Mouse (Mus musculus): ENCODE measurements at regions not wholly inside any gene's neighbourhood (a gene's known extent, or its start where the extent isn't known, plus 50 kb on each side); places are given as distances from the start of the nearest gene placed in this dataset.
"Not testable (repeated sequence)": the region's sequence is repeated elsewhere in the genome, so short reads cannot be mapped to it uniquely, and the experiment has no call there.

DNA sequence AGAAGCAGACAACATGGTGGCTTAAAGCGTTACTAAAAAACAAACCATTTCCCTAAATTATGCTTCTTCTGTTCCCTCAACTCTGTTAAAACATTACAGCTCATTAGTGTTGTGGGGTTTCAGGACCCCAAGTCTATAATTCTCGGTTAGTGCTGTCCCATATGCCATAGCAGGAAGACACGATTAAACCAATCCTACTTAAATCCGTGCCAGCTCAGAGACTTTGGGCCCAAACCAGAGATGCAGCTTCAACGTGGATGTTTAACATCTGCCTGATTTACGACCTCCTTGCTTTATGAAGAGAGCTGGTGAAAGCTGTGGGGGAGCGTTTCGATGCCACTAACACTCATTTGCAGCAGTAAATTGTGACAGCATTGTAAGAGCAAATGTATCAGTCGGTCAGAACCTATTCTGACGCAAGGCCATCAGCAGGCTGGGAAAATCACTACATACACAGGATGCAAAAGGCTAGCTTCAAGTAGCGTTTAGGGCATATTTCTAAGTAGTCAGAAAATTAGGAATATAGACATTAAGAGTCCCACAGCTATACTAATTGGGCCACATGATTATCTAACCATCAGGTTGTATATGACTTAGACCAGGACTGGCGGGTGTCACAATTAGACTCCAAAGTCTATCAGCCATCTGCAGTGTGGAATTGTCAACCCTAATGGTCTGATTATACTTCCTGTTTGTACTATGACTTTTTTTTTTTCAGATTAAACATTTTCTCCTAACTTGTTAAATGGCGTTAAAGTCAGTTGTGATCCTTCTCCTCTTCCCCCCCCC, 333.1 kb upstream of the Gm6657 start:
- no peaks in the 10 kb centered on the region for H3K4me1 ChIP-seq (ENCODE audit: insufficient read depth, low read length)
- H3K27me3 ChIP-seq (ENCODE audit: insufficient read depth, low read length), result peaks cover 9% of the 10 kb centered on the region; the same call in 1 of the 2 replicates
- no peak overlapping the region for H3K9ac ChIP-seq (replicated peaks; ENCODE audit: low read length)
- 36% methylated on average over 13 of the region's 13 CpGs for WGBS
- H3K27ac ChIP-seq (ENCODE audit: low read length), result no peak overlapping the region
- no peak overlapping the region for H3K4me2 ChIP-seq (replicated peaks; ENCODE audit: low read depth, low read length)
- ATAC-seq (ENCODE audit: low FRiP score, low TSS enrichment), result no peak
- H3K4me3 ChIP-seq (ENCODE audit: low read length), result no peak overlapping the region
- H3K36me3 ChIP-seq (ENCODE audit: insufficient read depth, low read length), result no peaks in the 10 kb centered on the region
- no peaks in the 10 kb centered on the region for H3K9me3 ChIP-seq (ENCODE audit: low read length)

DNA sequence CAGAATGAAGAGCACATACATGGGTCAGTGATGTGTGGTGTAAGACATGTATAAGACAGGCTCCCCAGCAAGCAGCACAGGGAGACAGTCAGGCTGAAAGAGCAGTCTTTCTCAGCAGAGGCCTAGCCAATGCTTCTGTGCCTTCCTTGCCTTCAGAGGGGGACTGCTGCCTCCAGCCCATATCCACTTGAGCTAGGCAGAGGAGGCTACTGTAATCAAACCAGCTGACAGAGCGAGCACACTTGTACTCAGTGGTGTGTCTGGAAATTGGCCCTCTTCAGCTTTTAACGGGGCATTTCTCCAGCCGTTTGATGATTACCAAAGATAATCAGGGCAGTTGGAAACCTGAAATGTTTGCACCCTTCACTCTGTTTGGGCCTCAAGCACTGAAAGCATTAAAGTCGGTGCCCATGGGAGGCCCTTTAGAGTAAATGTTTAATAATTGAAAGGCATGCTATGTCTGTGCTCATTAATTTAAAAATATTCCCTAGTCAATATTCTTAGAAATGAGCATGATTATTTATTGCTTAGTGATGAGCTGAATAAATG, 326.0 kb upstream of the Gm6657 start:
- Histone ChIP-seq H3K4me3 (ENCODE audit: low read length) (no peak overlapping the region), H3K9ac (replicated peaks; ENCODE audit: low read length) (no peak overlapping the region), H3K27me3 (ENCODE audit: insufficient read depth, low read length) (no peaks in the 10 kb centered on the region), H3K36me3 (ENCODE audit: insufficient read depth, low read length) (no peaks in the 10 kb centered on the region), H3K27ac (ENCODE audit: low read length) (no peak overlapping the region), H3K4me2 (replicated peaks; ENCODE audit: low read depth, low read length) (no peak overlapping the region), H3K4me1 (ENCODE audit: insufficient read depth, low read length) (no peaks in the 10 kb centered on the region), H3K9me3 (ENCODE audit: low read length) (no peaks in the 10 kb centered on the region)
- ATAC-seq (ENCODE audit: low FRiP score, low TSS enrichment), result no peak
- WGBS, result 66% methylated on average over 4 of the region's 4 CpGs

DNA sequence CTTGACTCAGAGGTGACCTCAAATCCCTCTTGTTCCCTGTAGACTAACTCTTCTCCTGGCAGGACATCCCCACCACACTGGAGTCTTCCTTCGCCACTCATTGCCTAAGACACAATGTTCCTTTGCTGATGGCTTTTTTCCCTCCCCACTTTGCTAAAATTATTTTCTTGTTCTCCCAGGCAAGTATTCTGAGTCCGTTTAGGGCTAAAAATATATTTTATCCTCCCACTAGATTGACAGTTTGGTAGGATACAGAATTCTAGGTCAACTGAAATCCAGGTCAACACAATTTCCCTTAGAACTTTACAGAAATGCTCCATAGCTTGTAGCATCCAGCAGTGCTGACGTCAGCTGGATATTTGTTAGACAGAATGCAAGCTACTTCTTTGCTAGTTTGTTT, 324.7 kb upstream of the Gm6657 start:
- Histone ChIP-seq H3K4me1 (ENCODE audit: insufficient read depth, low read length) (no peaks in the 10 kb centered on the region), H3K4me2 (replicated peaks; ENCODE audit: low read depth, low read length) (no peak overlapping the region), H3K9me3 (ENCODE audit: low read length) (no peaks in the 10 kb centered on the region), H3K27ac (ENCODE audit: low read length) (no peak overlapping the region), H3K4me3 (ENCODE audit: low read length) (no peak overlapping the region), H3K36me3 (ENCODE audit: insufficient read depth, low read length) (no peaks in the 10 kb centered on the region), H3K9ac (replicated peaks; ENCODE audit: low read length) (no peak overlapping the region), H3K27me3 (ENCODE audit: insufficient read depth, low read length) (no peaks in the 10 kb centered on the region)
- 82% methylated on average over 3 of the region's 3 CpGs for WGBS
- no peak for ATAC-seq (ENCODE audit: low FRiP score, low TSS enrichment)

DNA sequence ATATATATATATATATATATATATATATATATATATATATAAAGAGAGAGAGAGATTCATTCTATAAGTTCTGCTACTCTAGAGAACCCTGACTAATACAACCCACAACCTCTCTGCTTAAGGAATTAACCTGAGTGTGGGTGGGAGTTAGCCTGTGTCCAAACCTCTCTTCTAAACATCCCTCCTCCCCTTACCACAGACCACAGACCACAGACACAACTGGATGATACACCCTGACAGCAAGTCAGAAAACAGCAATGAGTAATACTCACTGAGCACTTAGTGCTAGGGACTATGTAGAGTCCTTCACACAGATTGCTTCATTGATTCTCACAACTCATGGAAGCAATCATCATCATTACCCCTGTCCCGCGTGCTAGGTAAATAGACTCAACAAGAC, 306.7 kb upstream of the Gm6657 start:
- ATAC-seq (ENCODE audit: low FRiP score, low TSS enrichment), result no peak
- H3K9ac ChIP-seq (replicated peaks; ENCODE audit: low read length), result no peak overlapping the region
- no peaks in the 10 kb centered on the region for H3K9me3 ChIP-seq (ENCODE audit: low read length)
- whole genome bisulfite sequencing, result 88% methylated on average over 2 of the region's 2 CpGs
- no peak overlapping the region for H3K4me3 ChIP-seq (ENCODE audit: low read length)
- H3K4me1 ChIP-seq (ENCODE audit: insufficient read depth, low read length), result no peaks in the 10 kb centered on the region
- no peak overlapping the region for H3K4me2 ChIP-seq (replicated peaks; ENCODE audit: low read depth, low read length)
- no peaks in the 10 kb centered on the region for H3K27me3 ChIP-seq (ENCODE audit: insufficient read depth, low read length)
- H3K36me3 ChIP-seq (ENCODE audit: insufficient read depth, low read length), result no peaks in the 10 kb centered on the region
- no peak overlapping the region for H3K27ac ChIP-seq (ENCODE audit: low read length)

DNA sequence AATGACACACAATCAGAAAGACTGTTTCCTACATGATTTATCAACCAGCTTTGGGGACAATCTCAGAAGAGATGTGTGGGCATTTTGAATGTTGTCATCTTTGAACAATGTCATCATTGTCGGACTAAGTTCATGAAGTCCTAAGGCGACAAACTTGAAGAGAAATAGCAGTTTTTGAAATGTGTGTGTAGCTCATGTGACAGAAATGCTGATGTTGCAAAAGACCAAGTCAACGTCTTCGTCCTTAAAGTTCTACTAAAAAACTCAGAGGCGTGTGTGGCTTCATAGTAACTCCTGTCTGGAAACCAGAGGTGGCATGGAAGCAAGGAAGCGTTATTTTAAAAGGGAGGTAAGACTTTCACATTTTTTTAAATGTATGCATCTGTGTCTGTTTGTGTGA, 302.6 kb upstream of the Gm6657 start:
- no peak overlapping the region for H3K9ac ChIP-seq (replicated peaks; ENCODE audit: low read length)
- no peak overlapping the region for H3K4me3 ChIP-seq (ENCODE audit: low read length)
- no peaks in the 10 kb centered on the region for H3K36me3 ChIP-seq (ENCODE audit: insufficient read depth, low read length)
- H3K9me3 ChIP-seq (ENCODE audit: low read length), result no peaks in the 10 kb centered on the region
- no peak overlapping the region for H3K4me2 ChIP-seq (replicated peaks; ENCODE audit: low read depth, low read length)
- no peaks in the 10 kb centered on the region for H3K4me1 ChIP-seq (ENCODE audit: insufficient read depth, low read length)
- WGBS, result 93% methylated on average over 6 of the region's 6 CpGs
- no peak overlapping the region for H3K27ac ChIP-seq (ENCODE audit: low read length)
- no peaks in the 10 kb centered on the region for H3K27me3 ChIP-seq (ENCODE audit: insufficient read depth, low read length)
- ATAC-seq (ENCODE audit: low FRiP score, low TSS enrichment), result no peak

DNA sequence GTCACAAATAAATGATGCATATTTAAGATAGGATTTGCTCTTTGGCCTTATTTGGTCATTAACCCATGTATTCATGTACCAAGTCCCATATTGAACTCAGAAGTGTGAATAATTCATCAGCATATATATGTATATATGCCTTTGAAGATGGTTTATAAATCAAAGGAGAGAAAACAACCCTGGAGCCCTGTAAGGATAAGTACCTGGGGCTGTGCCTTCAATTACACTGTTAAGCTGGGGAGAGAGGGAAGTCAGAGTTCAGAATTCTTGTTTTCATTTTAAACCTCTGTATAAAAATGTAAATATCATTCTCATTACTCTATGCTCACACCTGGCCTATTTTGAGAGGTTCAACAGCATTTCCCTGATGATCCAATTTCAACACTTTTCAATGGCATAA, 299.8 kb upstream of the Gm6657 start:
- Histone ChIP-seq H3K4me3 (ENCODE audit: low read length) (no peak overlapping the region), H3K9ac (replicated peaks; ENCODE audit: low read length) (no peak overlapping the region), H3K27ac (ENCODE audit: low read length) (no peak overlapping the region), H3K9me3 (ENCODE audit: low read length) (no peaks in the 10 kb centered on the region), H3K4me1 (ENCODE audit: insufficient read depth, low read length) (no peaks in the 10 kb centered on the region), H3K27me3 (ENCODE audit: insufficient read depth, low read length) (no peaks in the 10 kb centered on the region), H3K4me2 (replicated peaks; ENCODE audit: low read depth, low read length) (no peak overlapping the region), H3K36me3 (ENCODE audit: insufficient read depth, low read length) (no peaks in the 10 kb centered on the region)
- ATAC-seq (ENCODE audit: low FRiP score, low TSS enrichment), result no peak

DNA sequence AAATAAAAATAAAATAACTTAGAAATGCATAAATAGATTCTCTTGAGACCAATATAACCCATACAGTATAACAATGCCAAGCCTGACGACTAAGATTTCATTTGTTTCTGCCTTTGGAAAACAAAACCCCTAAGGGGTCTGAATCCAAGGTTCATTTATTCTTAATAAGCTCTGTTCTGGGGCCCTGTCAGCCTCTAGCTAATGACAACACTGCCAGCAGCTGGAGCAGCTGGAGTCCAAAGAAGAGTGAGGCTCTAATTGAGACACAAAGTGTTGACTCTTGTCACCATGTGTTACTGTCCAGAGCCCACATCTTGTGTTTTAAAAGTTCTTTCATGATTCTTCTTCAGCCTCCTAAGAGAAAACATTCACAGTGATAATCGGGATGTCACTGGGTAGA, 298.5 kb upstream of the Gm6657 start:
- H3K4me2 ChIP-seq (replicated peaks; ENCODE audit: low read depth, low read length), result no peak overlapping the region
- no peak overlapping the region for H3K27ac ChIP-seq (ENCODE audit: low read length)
- no peaks in the 10 kb centered on the region for H3K27me3 ChIP-seq (ENCODE audit: insufficient read depth, low read length)
- H3K4me3 ChIP-seq (ENCODE audit: low read length), result no peak overlapping the region
- no peaks in the 10 kb centered on the region for H3K9me3 ChIP-seq (ENCODE audit: low read length)
- H3K9ac ChIP-seq (replicated peaks; ENCODE audit: low read length), result no peak overlapping the region
- H3K36me3 ChIP-seq (ENCODE audit: insufficient read depth, low read length), result no peaks in the 10 kb centered on the region
- no peaks in the 10 kb centered on the region for H3K4me1 ChIP-seq (ENCODE audit: insufficient read depth, low read length)
- no peak for ATAC-seq (ENCODE audit: low FRiP score, low TSS enrichment)
- WGBS, result 72% methylated on average over 2 of the region's 2 CpGs

DNA sequence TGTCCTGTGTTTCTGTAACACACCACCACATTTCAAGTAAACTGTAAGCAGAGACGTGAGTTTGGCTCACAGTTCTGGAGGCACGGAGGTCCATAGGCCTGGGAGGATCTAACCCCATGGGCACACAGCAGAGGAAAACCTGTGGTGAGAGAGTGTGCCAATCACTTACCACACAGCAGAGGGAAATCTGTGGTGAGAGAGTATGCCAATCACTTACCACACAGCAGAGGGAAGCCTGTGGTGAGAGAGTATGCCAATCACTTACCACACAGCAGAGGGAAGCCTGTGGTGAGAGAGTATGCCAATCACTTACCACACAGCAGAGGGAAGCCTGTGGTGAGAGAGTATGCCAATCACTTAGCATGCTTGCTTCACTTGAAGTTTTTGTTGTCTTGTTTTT, 295.1 kb upstream of the Gm6657 start:
- H3K4me3 ChIP-seq (ENCODE audit: low read length); H3K9ac ChIP-seq (replicated peaks; ENCODE audit: low read length); H3K36me3 ChIP-seq (ENCODE audit: insufficient read depth, low read length); H3K4me2 ChIP-seq (replicated peaks; ENCODE audit: low read depth, low read length); H3K27ac ChIP-seq (ENCODE audit: low read length); H3K27me3 ChIP-seq (ENCODE audit: insufficient read depth, low read length); ATAC-seq (ENCODE audit: low FRiP score, low TSS enrichment); H3K4me1 ChIP-seq (ENCODE audit: insufficient read depth, low read length); H3K9me3 ChIP-seq (ENCODE audit: low read length): not testable (repeated sequence)
- 90% methylated on average over 2 of the region's 2 CpGs for WGBS

DNA sequence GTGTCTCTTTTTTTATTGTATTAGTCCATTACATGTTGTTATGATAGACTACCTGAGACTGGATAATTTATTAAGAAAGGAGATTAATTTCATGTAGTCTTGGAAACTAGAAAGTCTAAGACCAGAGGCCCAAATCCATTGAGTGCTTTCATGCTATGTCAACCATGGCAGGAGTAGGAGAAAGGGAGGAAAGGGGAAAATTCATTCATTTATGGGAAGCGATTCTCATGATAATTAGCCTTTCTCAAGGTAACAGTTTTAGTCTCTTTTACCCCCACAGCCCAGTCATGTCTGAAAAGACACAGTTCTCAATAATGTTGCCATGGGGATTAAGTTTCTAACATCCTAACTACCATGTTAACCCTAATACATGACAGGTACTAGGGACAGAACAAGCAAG, 292.8 kb upstream of the Gm6657 start:
- Histone ChIP-seq H3K9ac (replicated peaks; ENCODE audit: low read length) (no peak overlapping the region), H3K4me2 (replicated peaks; ENCODE audit: low read depth, low read length) (no peak overlapping the region), H3K9me3 (ENCODE audit: low read length) (no peaks in the 10 kb centered on the region), H3K27ac (ENCODE audit: low read length) (no peak overlapping the region), H3K27me3 (ENCODE audit: insufficient read depth, low read length) (no peaks in the 10 kb centered on the region), H3K4me1 (ENCODE audit: insufficient read depth, low read length) (no peaks in the 10 kb centered on the region), H3K4me3 (ENCODE audit: low read length) (no peak overlapping the region), H3K36me3 (ENCODE audit: insufficient read depth, low read length) (no peaks in the 10 kb centered on the region)
- no peak for ATAC-seq (ENCODE audit: low FRiP score, low TSS enrichment)
- WGBS, result 89% methylated on average over 1 of the region's 1 CpGs

DNA sequence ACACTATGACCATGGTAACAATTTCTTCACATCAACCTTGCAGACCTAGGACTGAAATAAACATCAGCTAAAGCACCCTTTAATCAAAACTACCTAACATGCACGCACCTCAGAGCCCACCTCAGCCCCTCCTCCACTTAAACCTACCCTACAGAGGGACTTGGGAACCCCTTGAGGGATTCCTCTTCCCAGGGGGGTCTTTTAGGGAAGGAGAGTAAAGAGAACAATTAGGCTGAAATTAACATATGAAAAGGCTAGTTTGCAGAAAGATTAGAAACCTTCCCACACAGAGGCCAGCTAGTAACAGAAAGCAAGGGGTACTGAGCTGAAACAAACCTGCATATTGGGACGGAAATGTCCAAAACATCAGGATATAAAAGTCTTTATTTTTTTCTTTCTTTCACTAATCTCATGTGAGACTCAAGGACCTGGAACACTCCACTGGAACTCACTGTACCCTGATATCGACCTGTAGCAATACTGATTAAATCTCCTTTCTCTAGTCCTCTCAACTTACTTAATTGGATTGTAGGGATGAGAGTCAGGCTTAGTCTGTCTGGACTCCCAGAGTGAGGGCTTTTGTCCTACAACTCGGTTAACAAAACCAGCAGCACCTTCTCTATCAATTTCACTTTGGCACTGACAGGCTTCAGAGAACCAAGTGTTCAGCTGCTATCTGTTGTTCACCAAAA, 281.0 kb upstream of the Gm6657 start:
- no peaks in the 10 kb centered on the region for H3K36me3 ChIP-seq (ENCODE audit: insufficient read depth, low read length)
- no peaks in the 10 kb centered on the region for H3K27me3 ChIP-seq (ENCODE audit: insufficient read depth, low read length)
- 39% methylated on average over 4 of the region's 4 CpGs for WGBS
- H3K9ac ChIP-seq (replicated peaks; ENCODE audit: low read length), result no peak overlapping the region
- H3K4me2 ChIP-seq (replicated peaks; ENCODE audit: low read depth, low read length), result no peak overlapping the region
- no peak overlapping the region for H3K4me3 ChIP-seq (ENCODE audit: low read length)
- no peak overlapping the region for H3K27ac ChIP-seq (ENCODE audit: low read length)
- no peaks in the 10 kb centered on the region for H3K9me3 ChIP-seq (ENCODE audit: low read length)
- no peaks in the 10 kb centered on the region for H3K4me1 ChIP-seq (ENCODE audit: insufficient read depth, low read length)
- ATAC-seq (ENCODE audit: low FRiP score, low TSS enrichment), result no peak

Measured in kidney, embryonic 16.5 days (tissue).